Mouse (Mus musculus) frontal cortex, postnatal 14 days (tissue): ENCODE data around the gene Htra1.
A peak's percentile ranks its signal among the peaks of the same experiment; 100 is the strongest.

Source experiments
- DNase-seq, 2 experiments: peaks; one replicate each; pipeline ENCODE4 v3.0.0; 2022; ENCODE audit warnings: low spot score in 2 of 2

The Htra1 gene

GRCm38 (mm10) chr7:130935793-130936471 lies at the start of gene Htra1:
Gene Htra1, plus strand, starts transcription at chr7:130936111.
- DNase-seq = peak; percentile 62 to 69

DNA sequence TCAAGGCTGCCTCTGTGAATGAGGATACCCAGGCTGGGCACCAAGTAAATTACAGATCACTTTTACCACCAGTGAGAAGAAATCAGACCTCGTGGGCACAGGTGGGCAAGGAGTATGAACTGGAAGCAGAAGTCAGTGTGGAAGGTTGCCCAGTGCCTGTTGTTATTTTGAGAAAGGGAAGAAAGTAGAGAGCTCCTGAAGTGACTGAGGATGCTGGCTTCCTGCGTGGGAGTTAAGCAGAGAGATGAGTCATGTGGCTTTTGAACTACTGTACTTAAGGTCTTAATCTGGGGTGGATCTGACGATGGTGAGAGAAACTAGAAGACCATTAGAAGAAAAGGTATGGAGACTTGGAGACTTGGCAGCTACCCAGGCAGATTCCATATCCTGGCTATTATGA lies 49.7 kb upstream of the Htra1 start:
- DNase-seq = no peak

DNA sequence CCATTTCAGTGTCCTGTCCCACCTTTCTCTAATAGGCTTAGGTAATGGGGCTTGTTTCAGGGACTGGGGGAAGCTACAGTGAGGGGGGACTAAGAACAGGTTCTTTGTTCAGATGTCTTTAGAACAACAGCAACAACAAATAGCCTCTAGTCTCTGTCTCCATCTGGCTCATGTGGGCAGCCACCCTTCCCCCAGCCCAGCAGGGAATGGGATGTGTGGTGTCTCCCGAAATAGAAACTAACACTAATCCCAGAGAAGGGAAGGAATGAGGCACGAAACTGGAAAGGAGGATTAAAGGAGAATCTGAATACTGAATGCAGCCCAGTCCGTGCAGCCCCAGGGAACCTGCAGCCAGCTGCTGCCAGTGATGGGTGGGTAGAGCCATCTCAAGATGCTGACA lies 48.0 kb upstream of the Htra1 start:
- DNase-seq = no peak

GRCm38 (mm10) chr7:130890871-130891270 lies 45.0 kb upstream of the Htra1 start:
- DNase-seq = no peak

- DNase-seq = peak; percentile 22 to 29
Observed at GRCm38 (mm10) chr7:130892973-130893372, 42.9 kb upstream of the Htra1 start.

DNA sequence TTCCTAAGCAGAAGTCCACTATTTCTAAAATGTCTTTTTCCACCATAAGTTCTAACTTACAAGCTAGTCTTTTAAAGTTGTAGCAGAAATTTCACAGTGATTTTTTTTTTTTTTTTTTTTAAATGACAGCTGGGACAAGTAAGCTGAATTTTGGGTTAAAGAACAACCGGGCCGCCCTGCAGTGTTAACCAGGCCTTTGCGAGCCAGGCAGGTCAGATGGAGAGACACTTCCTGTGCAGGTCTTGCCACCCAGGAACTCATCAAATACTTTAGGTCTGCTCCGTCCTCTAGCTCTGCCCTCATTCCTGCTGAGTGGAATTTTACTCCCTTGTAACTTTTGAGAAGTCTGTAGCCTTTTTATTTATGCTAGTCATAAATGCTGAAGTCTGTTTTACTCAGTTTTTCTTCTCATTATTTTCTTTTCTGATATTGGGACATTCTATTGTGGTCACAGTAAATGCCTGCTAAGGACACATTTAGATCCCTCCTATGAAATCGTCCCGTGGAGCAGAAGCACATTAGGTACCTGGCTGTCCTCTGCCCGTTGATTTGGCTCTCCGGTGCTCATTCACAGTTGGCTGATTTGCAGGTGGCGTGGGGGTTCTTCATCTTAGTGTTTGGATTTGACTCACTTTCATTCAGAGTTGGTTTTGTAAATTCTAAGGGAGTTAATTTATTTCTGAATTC lies 40.8 kb upstream of the Htra1 start:
- no peak for DNase-seq

- DNase-seq = no peak
Observed at GRCm38 (mm10) chr7:130895618-130895945, 40.3 kb upstream of the Htra1 start.

- no peak for DNase-seq
Observed at GRCm38 (mm10) chr7:130896064-130896463, 39.8 kb upstream of the Htra1 start.

DNA sequence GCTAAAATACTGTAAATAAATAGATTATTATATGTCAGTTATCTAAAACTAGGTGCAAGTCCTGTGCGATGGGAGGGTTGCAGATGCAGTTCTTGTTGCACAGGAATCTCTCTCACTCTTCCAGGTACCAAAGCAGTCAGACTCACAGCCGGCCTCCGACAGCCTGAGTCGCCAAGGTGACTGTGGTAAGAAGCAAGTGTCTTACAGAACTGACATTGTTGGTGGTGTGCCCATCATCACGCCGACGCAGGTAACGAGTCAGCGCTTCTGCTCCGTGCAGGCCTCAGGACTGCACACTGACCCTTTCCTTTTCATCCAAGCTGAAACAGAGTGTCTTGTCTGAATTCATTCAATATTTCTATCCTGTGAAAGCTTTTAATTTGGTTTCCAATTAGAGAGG lies 38.7 kb upstream of the Htra1 start:
- no peak for DNase-seq

GRCm38 (mm10) chr7:130898373-130898772 lies 37.5 kb upstream of the Htra1 start:
- no peak for DNase-seq

DNA sequence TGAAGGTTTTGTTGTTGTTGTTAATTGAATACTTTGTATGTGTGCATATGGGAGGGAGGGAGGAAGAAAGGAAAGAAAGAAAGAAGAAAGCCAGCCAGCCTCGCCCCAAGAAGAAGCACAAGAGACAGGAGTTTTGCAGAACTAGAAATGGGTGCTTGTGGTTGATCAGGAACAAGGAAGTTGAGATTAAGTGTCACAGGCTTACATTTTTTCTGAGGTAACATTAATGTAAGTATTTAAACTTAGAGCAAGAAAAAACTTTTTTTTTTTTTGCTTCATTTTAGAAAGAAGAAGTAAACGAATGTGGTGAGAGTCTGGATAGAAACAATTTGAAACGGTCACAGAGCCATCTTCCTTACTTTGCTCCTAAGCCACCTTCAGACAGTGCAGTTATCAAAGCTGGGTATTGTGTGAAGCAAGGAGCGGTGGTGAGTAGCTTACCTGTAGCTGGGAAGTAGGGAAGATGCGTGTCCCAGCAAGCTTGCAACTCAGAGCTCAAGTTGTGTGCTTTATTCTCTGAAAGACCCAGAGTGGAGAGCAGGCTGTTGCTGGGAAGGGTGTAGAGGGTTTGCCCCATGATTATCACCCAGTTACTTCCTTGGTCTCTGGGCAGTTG lies 35.6 kb upstream of the Htra1 start:
- no peak for DNase-seq

GRCm38 (mm10) chr7:130902929-130903328 lies 33.0 kb upstream of the Htra1 start:
- DNase-seq = no peak

DNA sequence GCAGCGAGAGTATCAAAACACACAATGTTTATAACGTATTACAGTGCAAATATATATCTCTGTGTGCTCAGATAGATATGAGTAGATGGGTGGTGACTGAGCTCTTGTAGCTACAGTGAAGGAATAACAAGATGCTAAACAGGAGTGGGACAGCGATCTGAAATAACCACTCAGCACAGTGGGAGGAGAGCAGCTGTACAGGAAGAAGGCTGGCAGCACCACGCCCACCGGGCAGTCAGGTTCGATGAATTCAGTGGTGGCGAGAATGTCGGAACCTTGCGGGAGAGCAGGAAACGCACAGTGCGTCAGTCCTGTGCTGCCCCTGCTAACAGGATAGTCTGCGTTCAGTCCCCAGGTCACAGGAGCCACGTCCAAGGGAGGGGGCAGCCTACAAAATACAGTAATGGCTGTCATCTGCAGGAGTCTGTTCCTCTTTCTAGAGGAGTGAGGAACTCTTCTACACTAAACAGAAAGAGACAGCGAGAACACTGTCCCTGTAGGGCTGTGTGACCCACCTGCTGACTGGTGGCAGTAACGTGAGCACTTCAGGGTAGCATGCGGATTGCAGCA lies 32.3 kb upstream of the Htra1 start:
- no peak for DNase-seq

DNA sequence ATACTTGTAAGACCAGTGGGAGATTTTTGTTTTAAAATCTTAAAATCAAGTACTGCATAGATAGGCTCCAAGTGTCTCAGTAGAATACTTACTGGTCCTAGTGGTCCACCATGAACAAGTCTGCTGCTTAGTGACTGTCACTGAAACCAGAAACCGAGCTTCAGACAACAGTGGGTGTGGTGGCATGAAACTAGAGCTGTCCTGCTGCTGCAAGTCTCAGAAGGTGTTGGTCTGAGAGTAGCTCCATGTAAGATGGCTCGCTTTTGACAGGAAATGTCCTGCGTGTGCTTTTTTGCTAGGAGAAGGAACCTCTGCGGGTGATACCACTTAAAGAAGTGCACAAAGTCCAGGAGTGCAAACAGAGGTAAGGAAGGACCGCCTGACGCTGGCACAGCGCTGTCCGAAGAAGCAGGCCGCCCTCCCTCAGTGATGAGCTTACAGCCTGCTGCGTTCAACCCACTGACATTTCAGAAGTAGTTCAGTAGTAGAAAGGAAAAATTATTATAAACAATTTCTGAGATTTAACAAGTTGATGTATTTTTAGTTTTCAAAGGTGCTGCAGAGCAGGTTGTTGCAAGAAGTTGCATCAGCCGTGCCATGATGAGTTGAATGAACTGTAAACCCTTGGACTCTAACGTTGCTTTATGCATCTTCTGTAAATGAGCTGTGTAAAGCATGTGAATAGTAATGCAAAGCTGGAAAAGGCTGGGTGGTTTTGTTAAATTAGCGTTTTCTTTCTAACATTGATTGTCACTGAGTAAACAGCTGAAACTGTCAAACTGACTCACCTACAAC lies 31.1 kb upstream of the Htra1 start:
- DNase-seq = no peak

DNA sequence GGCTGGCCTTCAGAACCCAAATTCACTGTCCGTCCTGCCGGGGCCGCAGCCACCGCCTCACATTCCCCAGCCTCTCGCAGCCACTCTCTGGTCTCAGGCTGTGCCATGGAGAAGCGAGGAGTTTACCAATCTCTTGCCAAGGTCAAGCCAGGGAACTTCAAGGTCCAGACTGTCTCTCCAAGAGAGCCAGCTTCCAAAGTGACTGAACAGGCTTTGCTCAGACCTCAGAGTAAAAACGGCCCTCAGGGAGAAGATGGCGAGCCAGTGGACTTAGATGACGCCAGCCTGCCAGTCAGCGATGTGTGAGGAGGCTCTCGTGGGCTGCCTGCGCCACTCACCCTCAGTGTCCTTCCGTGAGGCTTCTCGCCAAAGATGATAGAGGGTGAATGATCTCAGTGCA lies 25.1 kb upstream of the Htra1 start:
- DNase-seq = no peak

DNA sequence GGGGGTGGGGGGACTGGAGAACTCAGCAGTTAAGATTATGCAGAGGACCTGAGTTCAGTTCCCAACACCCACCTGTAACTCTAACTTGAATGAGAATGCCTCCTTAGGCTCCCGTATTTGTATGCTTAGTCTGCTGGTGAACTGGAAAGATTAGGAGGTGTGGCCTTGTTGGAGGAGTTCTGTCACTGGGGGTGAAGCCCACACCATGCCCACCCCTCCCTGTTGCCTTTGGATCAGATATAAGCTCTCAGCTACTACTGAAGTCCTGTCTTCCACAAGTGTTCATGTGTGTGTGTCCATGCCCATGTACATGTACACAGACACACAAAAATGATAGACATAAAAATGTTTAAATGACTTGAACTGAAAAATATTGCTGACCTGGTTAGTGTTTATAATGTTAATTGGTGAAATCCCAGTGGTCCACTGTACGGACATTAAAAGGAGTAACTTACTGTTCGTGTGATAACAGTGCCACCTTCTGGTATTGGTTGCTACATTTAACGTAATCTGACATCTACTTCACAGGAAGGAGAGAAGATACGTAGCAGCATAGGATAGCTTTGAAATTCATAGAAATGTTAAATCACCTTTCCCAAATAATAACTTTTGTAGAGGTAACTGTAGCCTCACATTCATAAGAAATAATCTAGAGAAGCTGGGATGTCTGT lies 21.1 kb upstream of the Htra1 start:
- no peak for DNase-seq

- DNase-seq = no peak
Observed at GRCm38 (mm10) chr7:130918260-130918659, 17.7 kb upstream of the Htra1 start.

- DNase-seq = no peak
Observed at GRCm38 (mm10) chr7:130922981-130923731, 12.8 kb upstream of the Htra1 start.

- DNase-seq = no peak
Observed at GRCm38 (mm10) chr7:130930401-130930800, 5.5 kb upstream of the Htra1 start.

DNA sequence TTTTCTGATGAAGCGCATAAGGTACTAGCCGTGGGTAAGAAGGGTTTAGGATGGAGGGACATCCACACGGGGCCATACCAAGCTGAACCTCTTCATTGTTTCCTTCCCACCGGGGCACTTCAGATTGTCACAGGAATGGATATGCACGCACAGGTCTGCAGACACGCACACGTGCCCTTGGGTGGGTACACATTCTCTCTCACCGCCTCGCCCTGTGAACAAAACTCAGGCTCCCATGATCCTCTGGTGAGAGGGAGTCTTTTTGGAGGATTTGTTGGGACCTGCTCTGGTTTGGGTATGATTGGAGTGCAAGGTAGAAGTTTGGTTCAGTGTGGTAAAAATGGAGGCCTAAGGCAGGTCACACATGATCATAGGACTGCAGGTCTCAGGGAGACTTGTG lies 3.0 kb upstream of the Htra1 start:
- DNase-seq = no peak

- DNase-seq = no peak
Observed at GRCm38 (mm10) chr7:130934654-130935053, 1.3 kb upstream of the Htra1 start.
